In the genomic region with DNA sequence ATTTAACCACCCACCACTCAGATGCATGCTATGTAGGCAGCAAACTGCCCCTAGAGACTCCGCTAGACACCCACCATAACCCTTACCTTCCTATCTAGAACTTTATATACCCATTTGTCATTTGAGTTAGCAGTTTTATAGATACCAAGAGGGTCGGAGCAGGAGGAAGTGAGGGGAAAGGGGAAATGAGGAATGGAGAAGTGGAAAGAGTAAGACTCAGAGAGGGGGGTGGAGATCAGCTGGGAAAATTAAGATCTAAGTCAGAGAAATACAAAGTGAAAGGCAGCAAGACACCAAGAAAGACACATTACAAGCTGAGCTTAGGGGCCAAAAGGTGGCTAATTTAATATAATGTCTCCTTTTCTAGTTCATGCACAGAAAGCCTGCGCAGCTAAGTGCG, we compare ENCODE assay signal across 22 mouse cellular contexts. TPM values are rescaled to one million over a fixed set of nuclear protein-coding genes. Genes with fewer than 3 reads are reported as not detected.
DNase-seq lines count a peak whose midpoint lies in the region; ATAC-seq and TF ChIP-seq lines count a peak whose summit lies in the region.
"Had no signal": no experiment of that assay in that cellular context is flagged by ENCODE, and none has a peak within 500 bp of the region (broad histone marks: within the 10 kb centered on the region; RNA-seq: fewer than 3 reads in every experiment).

No protein-coding gene starts in this region.

- no peak for DNase-seq in gastrocnemius, adult 2 months
- DNase-seq in gastrocnemius, postnatal 25 days = no peak
- DNase-seq in testis, postnatal 14 days (ENCODE audit: low spot score) = no peak
- DNase-seq in urinary bladder, adult 18-20 months (ENCODE audit: low spot score in 2 of 2) = no peak
- no peak for DNase-seq in cerebellum, postnatal 25 days
- DNase-seq: adrenal gland, postnatal 36 days; cerebellum, adult 9-10 months; gastrocnemius, postnatal 36 days; heart, postnatal 4 days; kidney, adult 11 months; lung, postnatal 14 days; retina, postnatal 1 day; thymus, adult 2 months had no signal

- H3K27ac ChIP-seq in gastrocnemius, adult 2 months = peak overlapping the region; percentile 89
- H3K27ac ChIP-seq in testis, adult 2 months (ENCODE audit: control insufficient read depth, insufficient read depth, low read depth, low read length) = peak overlapping the region; percentile 72
- peak overlapping the region; percentile 29 for H3K27ac ChIP-seq in liver, embryonic 16.5 days (ENCODE audit: low read length)
- peak overlapping the region; percentile 51; the same call in 1 of the 2 replicates for H3K27ac ChIP-seq in small intestine, adult 2 months (ENCODE audit: insufficient read depth, low read depth, low read length)
- H3K27ac ChIP-seq: embryonic facial prominence, embryonic 13.5 days; forebrain, embryonic 15.5 days; hindbrain, postnatal 0 days had no signal

- 74% methylated on average over 4 of the region's 4 CpGs for whole genome bisulfite sequencing in liver, embryonic 16.5 days (ENCODE audit: insufficient replicate concordance)
- 82% methylated on average over 4 of the region's 4 CpGs for WGBS in small intestine, adult 2 months

- H3K4me1 ChIP-seq in testis, adult 2 months (ENCODE audit: control insufficient read depth, insufficient read depth, low read length) = peaks cover 2% of the 10 kb centered on the region; the same call in 1 of the 2 replicates
- peaks cover 24% of the 10 kb centered on the region for H3K4me1 ChIP-seq in liver, embryonic 16.5 days (ENCODE audit: control insufficient read depth, low read depth, low read length)
- no peaks in the 10 kb centered on the region for H3K4me1 ChIP-seq in small intestine, adult 2 months (ENCODE audit: control insufficient read depth, insufficient read depth, insufficient read length, low read length)
- H3K4me1 ChIP-seq: forebrain, embryonic 15.5 days had no signal

- peak overlapping the region; percentile 58 for H3K4me3 ChIP-seq in gastrocnemius, adult 2 months
- no peak overlapping the region for H3K4me3 ChIP-seq in testis, adult 2 months (ENCODE audit: control insufficient read depth, low read depth, low read length)
- no peak overlapping the region for H3K4me3 ChIP-seq in liver, embryonic 16.5 days (ENCODE audit: low read depth, low read length)
- no peak overlapping the region for H3K4me3 ChIP-seq in small intestine, adult 2 months (ENCODE audit: low read depth, low read length)
- H3K4me3 ChIP-seq: embryonic facial prominence, embryonic 13.5 days; forebrain, embryonic 15.5 days; heart, embryonic 12.5 days had no signal

- H3K4me2 ChIP-seq in liver, embryonic 16.5 days (ENCODE audit: low read depth, low read length) = no peak overlapping the region
- H3K4me2 ChIP-seq: embryonic facial prominence, embryonic 13.5 days; forebrain, embryonic 15.5 days; heart, embryonic 12.5 days; midbrain, embryonic 11.5 days had no signal

- no peaks in the 10 kb centered on the region for H3K9me3 ChIP-seq in liver, embryonic 16.5 days (replicated peaks; ENCODE audit: control insufficient read depth, low read length)
- H3K9me3 ChIP-seq: embryonic facial prominence, embryonic 13.5 days; forebrain, embryonic 15.5 days; heart, embryonic 12.5 days had no signal

- no peak overlapping the region for H3K9ac ChIP-seq in liver, embryonic 16.5 days (ENCODE audit: low read depth, low read length)
- H3K9ac ChIP-seq: embryonic facial prominence, embryonic 13.5 days; forebrain, embryonic 15.5 days; heart, embryonic 12.5 days had no signal

- no peak for TF ChIP-seq CTCF in gastrocnemius, adult 2 months (IDR thresholded peaks at IDR 0.05)
- no peak for TF ChIP-seq CTCF in testis, adult 2 months (IDR thresholded peaks at IDR 0.05; ENCODE audit: control insufficient read depth, insufficient read depth, insufficient replicate concordance, low read depth, low read length)
- TF ChIP-seq CTCF in small intestine, adult 2 months (IDR thresholded peaks at IDR 0.05; ENCODE audit: extremely low read depth, insufficient read length, insufficient replicate concordance, low read depth, low read length) = no peak

- H3K36me3 ChIP-seq in testis, adult 2 months (ENCODE audit: control insufficient read depth, insufficient read depth, low read length) = peaks cover 7% of the 10 kb centered on the region
- peaks cover 20% of the 10 kb centered on the region for H3K36me3 ChIP-seq in liver, embryonic 16.5 days (ENCODE audit: control insufficient read depth, insufficient read depth)
- H3K36me3 ChIP-seq in small intestine, adult 2 months (ENCODE audit: control insufficient read depth, insufficient read depth, low read length) = peaks cover 60% of the 10 kb centered on the region

- H3K27me3 ChIP-seq in testis, adult 2 months (ENCODE audit: control insufficient read depth, insufficient read depth, low read length) = no peaks in the 10 kb centered on the region
- no peaks in the 10 kb centered on the region for H3K27me3 ChIP-seq in liver, embryonic 16.5 days (ENCODE audit: control insufficient read depth, insufficient read depth, low read depth, low read length)
- no peaks in the 10 kb centered on the region for H3K27me3 ChIP-seq in small intestine, adult 2 months (ENCODE audit: control insufficient read depth, insufficient read depth, low read length)
- H3K27me3 ChIP-seq: embryonic facial prominence, embryonic 13.5 days; forebrain, embryonic 15.5 days; heart, embryonic 12.5 days had no signal

- TF ChIP-seq POLR2A in testis, adult 2 months (IDR thresholded peaks at IDR 0.05; ENCODE audit: control insufficient read depth, low read depth, low read length) = no peak
- TF ChIP-seq POLR2A in small intestine, adult 2 months (IDR thresholded peaks at IDR 0.05; ENCODE audit: low read depth, low read length) = no peak

- intact Hi-C loops in gastrocnemius, adult 2 months (cut with DNase I) = no loop called here

- no peak for ATAC-seq in liver, embryonic 16.5 days (ENCODE audit: low read depth)
- ATAC-seq: activated CD4-positive, CD25-positive, alpha-beta regulatory T cell, adult 4 months; forebrain, embryonic 15.5 days; hindbrain, postnatal 0 days had no signal

RNA-seq across cellular contexts. Expression of gene Fcer1g, which starts 0.4 kb away (rescaled TPM):
- total RNA-seq in gastrocnemius, adult 2 months (2021) = 1 to 10 TPM; 2.5 to 6.1 TPM
- total RNA-seq in gastrocnemius, postnatal 25 days (2021) = 1 to 10 TPM; 3.2 to 3.9 TPM
- 5.8 and 8.2 TPM in 2 replicates for polyA plus RNA-seq in testis, adult 2 months (2012; rRNA removed)
- polyA plus RNA-seq in liver, embryonic 16.5 days (2015; fragmentation: Nextera tagmentation; extraction: Ambion mirVana) = 111 and 128 TPM in 2 replicates
- 36.9 and 46.7 TPM in 2 replicates for polyA plus RNA-seq in small intestine, adult 2 months (2012; rRNA removed)

RNA-seq across cellular contexts. Expression of gene Apoa2, which starts 9.7 kb away (rescaled TPM):
- under 1 TPM in 1 of 2 experiments, not detected in 1; 0.59 TPM for total RNA-seq in gastrocnemius, adult 2 months (2021)
- total RNA-seq in gastrocnemius, postnatal 25 days (2021) = not detected
- 8.0 and 8.3 TPM in 2 replicates for polyA plus RNA-seq in testis, adult 2 months (2012; rRNA removed)
- 8,709 and 8,864 TPM in 2 replicates for polyA plus RNA-seq in liver, embryonic 16.5 days (2015; fragmentation: Nextera tagmentation; extraction: Ambion mirVana)
- 0.94 TPM in 1 of 2 replicates, not detected in the other for polyA plus RNA-seq in small intestine, adult 2 months (2012; rRNA removed)
- total RNA-seq: hindbrain, postnatal 0 days had no signal
- polyA plus RNA-seq: activated CD4-positive, CD25-positive, alpha-beta regulatory T cell, adult 4 months had no signal

RNA-seq across cellular contexts. Expression of gene Tomm40l, which starts 12.2 kb away (rescaled TPM):
- 10 to 100 TPM; 43.2 to 56.3 TPM for total RNA-seq in gastrocnemius, adult 2 months (2021)
- 10 to 100 TPM; 52.0 to 52.5 TPM for total RNA-seq in gastrocnemius, postnatal 25 days (2021)
- polyA plus RNA-seq in testis, adult 2 months (2012; rRNA removed) = 4.5 and 6.5 TPM in 2 replicates
- 11.8 and 14.9 TPM in 2 replicates for polyA plus RNA-seq in liver, embryonic 16.5 days (2015; fragmentation: Nextera tagmentation; extraction: Ambion mirVana)
- 17.0 and 21.2 TPM in 2 replicates for polyA plus RNA-seq in small intestine, adult 2 months (2012; rRNA removed)

RNA-seq across cellular contexts. Expression of gene Adamts4, which starts 15.7 kb away (rescaled TPM):
- under 1 TPM; 0.15 to 0.73 TPM for total RNA-seq in gastrocnemius, adult 2 months (2021)
- total RNA-seq in gastrocnemius, postnatal 25 days (2021) = 1 to 10 TPM in 1 of 2 experiments, under 1 TPM in 1; 0.43 to 1.4 TPM
- 0.52 and 1.0 TPM in 2 replicates for polyA plus RNA-seq in testis, adult 2 months (2012; rRNA removed)
- polyA plus RNA-seq in liver, embryonic 16.5 days (2015; fragmentation: Nextera tagmentation; extraction: Ambion mirVana) = 0.48 and 0.64 TPM in 2 replicates
- polyA plus RNA-seq in small intestine, adult 2 months (2012; rRNA removed) = 1.5 and 2.6 TPM in 2 replicates

RNA-seq across cellular contexts. Expression of gene Ndufs2, which starts 16.6 kb away (rescaled TPM):
- 1,000 to 10,000 TPM; 1,014 to 1,063 TPM for total RNA-seq in gastrocnemius, adult 2 months (2021)
- 1,000 to 10,000 TPM in 1 of 2 experiments, 100 to 1,000 TPM in 1; 872 to 1,009 TPM for total RNA-seq in gastrocnemius, postnatal 25 days (2021)
- 86.0 and 91.4 TPM in 2 replicates for polyA plus RNA-seq in testis, adult 2 months (2012; rRNA removed)
- polyA plus RNA-seq in liver, embryonic 16.5 days (2015; fragmentation: Nextera tagmentation; extraction: Ambion mirVana) = 138 and 143 TPM in 2 replicates
- polyA plus RNA-seq in small intestine, adult 2 months (2012; rRNA removed) = 79.8 and 116 TPM in 2 replicates

Comparison
In these comparisons a context has a peak if more than half of its experiments do, and no peak if none do; other contexts are left out.
1. H3K27ac ChIP-seq: peak in every context shown above with its lines; median percentile 89 in gastrocnemius, adult 2 months; 72 in testis, adult 2 months; 51 in small intestine, adult 2 months; 29 in liver, embryonic 16.5 days.
2. RNA of gene Apoa2, which starts 9.7 kb away (polyA plus RNA-seq): 8,709 to 8,864 TPM in liver, embryonic 16.5 days; 8.0 to 8.3 TPM in testis, adult 2 months and 0.94 TPM in small intestine, adult 2 months; every median in the first group is over 100 times any median in the second.